Mouse (Mus musculus) CH12.LX (cell line): ENCODE measurements at regions not wholly inside any gene's neighbourhood (a gene's known extent, or its start where the extent isn't known, plus 50 kb on each side); places are given as distances from the start of the nearest gene placed in this dataset.

ENCODE experiments used
- DNase-seq: peaks from one replicate; pipeline ENCODE4 v3.0.0-alpha.2; 2013; ENCODE audit errors: extremely low read depth
- H3K27ac ChIP-seq: 2 replicates; pipeline ENCODE4 v1.5.1; 2012; ENCODE audit warnings: low read depth, mild to moderate bottlenecking, control low read depth, moderate library complexity; ENCODE audit not compliant: insufficient read depth
- H3K27me3 ChIP-seq: replicated peaks from 2 replicates; pipeline ENCODE3; 2012; ENCODE audit warnings: inconsistent platforms
- H3K36me3 ChIP-seq, 2 experiments: replicated peaks in 1 of 2; 2 replicates each; pipeline versions ENCODE3 to v1.6.1; 2012; ENCODE audit warnings: inconsistent platforms in 1 of 2, low read length in 1 of 2, mild to moderate bottlenecking in 1 of 2, mixed read lengths in 1 of 2, moderate library complexity in 1 of 2; ENCODE audit not compliant: control insufficient read depth in 1 of 2, insufficient read depth in 1 of 2
- H3K4me1 ChIP-seq, 2 experiments: 2 replicates each; pipeline ENCODE4 v1.6.1; 2012; ENCODE audit warnings: inconsistent platforms in 1 of 2, moderate library complexity in 1 of 2; ENCODE audit not compliant: insufficient read depth in 2 of 2, control insufficient read depth in 1 of 2
- H3K4me2 ChIP-seq: 2 replicates; pipeline ENCODE4 v1.6.1; 2012; ENCODE audit warnings: low read depth, mild to moderate bottlenecking, control low read depth; ENCODE audit not compliant: poor library complexity, insufficient read depth, severe bottlenecking
- H3K4me3 ChIP-seq, 3 experiments: fragments of 150-350 bp in 1 of 3; sonication (generic) in 1 of 3; replicated peaks in 1 of 3; 2 replicates each; pipeline versions ENCODE3 to v1.5.1; 2011 to 2012; ENCODE audit warnings: low read depth in 2 of 3, low read length in 2 of 3, mild to moderate bottlenecking in 2 of 3, moderate library complexity in 2 of 3, control low read depth in 1 of 3, improper control_type of control experiment in 1 of 3, inconsistent platforms in 1 of 3, mixed read lengths in 1 of 3; ENCODE audit not compliant: poor library complexity in 1 of 3
- H3K79me2 ChIP-seq: replicated peaks from 2 replicates; pipeline ENCODE4 v1.6.1; 2012; ENCODE audit warnings: mild to moderate bottlenecking, moderate library complexity; ENCODE audit not compliant: control insufficient read depth, poor library complexity, insufficient read depth, severe bottlenecking; ENCODE audit errors: extremely low read depth
- H3K9ac ChIP-seq: 2 replicates; pipeline ENCODE4 v1.6.1; 2012; ENCODE audit warnings: low read depth, mild to moderate bottlenecking, control low read depth, moderate library complexity; ENCODE audit not compliant: insufficient read depth
- H3K9me3 ChIP-seq: replicated peaks from 2 replicates; pipeline ENCODE3; 2012; ENCODE audit warnings: low read length, inconsistent platforms, mixed read lengths
- BHLHE40 ChIP-seq: IDR thresholded peaks from 2 replicates; pipeline ENCODE4 v1.6.1; 2011; ENCODE audit warnings: mild to moderate bottlenecking, low read depth, low read length, improper control_type of control experiment
- CHD1 ChIP-seq: IDR thresholded peaks from 2 replicates; pipeline ENCODE4 v1.6.1; 2012; ENCODE audit warnings: low read depth, low read length, improper control_type of control experiment, inconsistent platforms
- CTCF ChIP-seq, 2 experiments: IDR thresholded peaks in 1 of 2; conservative IDR thresholded peaks in 1 of 2; 2 replicates each; pipeline ENCODE4 v1.5.1; 2011 to 2012; ENCODE audit warnings: low read depth in 2 of 2, low read length in 2 of 2, improper control_type of control experiment in 1 of 2, inconsistent platforms in 1 of 2, mild to moderate bottlenecking in 1 of 2, moderate library complexity in 1 of 2
- ETS1 ChIP-seq: conservative IDR thresholded peaks from 2 replicates; pipeline ENCODE4 v1.6.1; 2012; ENCODE audit warnings: low read depth, mild to moderate bottlenecking, inconsistent platforms, low read length, improper control_type of control experiment, moderate library complexity
- GABPA ChIP-seq: IDR thresholded peaks from 2 replicates; pipeline ENCODE4 v1.6.1; 2012; ENCODE audit warnings: low read depth, low read length, improper control_type of control experiment, inconsistent platforms; ENCODE audit not compliant: insufficient replicate concordance
- HCFC1 ChIP-seq: IDR thresholded peaks from 2 replicates; pipeline ENCODE4 v1.6.1; 2012; ENCODE audit warnings: low read depth, mild to moderate bottlenecking, inconsistent platforms, low read length, improper control_type of control experiment
- JUND ChIP-seq: conservative IDR thresholded peaks from 2 replicates; pipeline ENCODE4 v1.6.1; 2011; ENCODE audit warnings: low read depth, low read length, improper control_type of control experiment
- KAT2A ChIP-seq: IDR thresholded peaks from 2 replicates; pipeline ENCODE4 v1.6.1; 2012; ENCODE audit warnings: low read length, improper control_type of control experiment, inconsistent platforms; ENCODE audit not compliant: insufficient replicate concordance
- MAZ ChIP-seq: IDR thresholded peaks from 2 replicates; pipeline ENCODE4 v1.6.1; 2012; ENCODE audit warnings: low read depth, mild to moderate bottlenecking, inconsistent platforms, low read length, improper control_type of control experiment, moderate library complexity
- MXI1 ChIP-seq: IDR thresholded peaks from 2 replicates; pipeline ENCODE4 v1.6.1; 2011; ENCODE audit warnings: mild to moderate bottlenecking, low read depth, low read length, improper control_type of control experiment
- NELFE ChIP-seq: IDR thresholded peaks from 2 replicates; pipeline ENCODE4 v1.6.1; 2011; ENCODE audit warnings: low read depth, low read length, improper control_type of control experiment
- SIN3A ChIP-seq: IDR thresholded peaks from 2 replicates; pipeline ENCODE4 v1.6.1; 2012; ENCODE audit warnings: low read length, improper control_type of control experiment, inconsistent platforms
- SMC3 ChIP-seq: IDR thresholded peaks from 2 replicates; pipeline ENCODE4 v1.6.1; 2011; ENCODE audit warnings: low read depth, low read length, improper control_type of control experiment
- TCF12 ChIP-seq: IDR thresholded peaks from 2 replicates; pipeline ENCODE4 v1.6.1; 2014; ENCODE audit warnings: low read depth, mild to moderate bottlenecking, inconsistent platforms, low read length, improper control_type of control experiment
- UBTF ChIP-seq: IDR thresholded peaks from 2 replicates; pipeline ENCODE4 v1.6.1; 2012; ENCODE audit warnings: low read depth, mild to moderate bottlenecking, inconsistent platforms, low read length, improper control_type of control experiment, moderate library complexity
- USF2 ChIP-seq: conservative IDR thresholded peaks from 2 replicates; pipeline ENCODE4 v1.6.1; 2011; ENCODE audit warnings: low read depth, low read length, improper control_type of control experiment
- dilution Hi-C: fragments of 300-500 bp; cut with MboI; formaldehyde crosslinking; loops from 2 replicates; pipeline ENCODE4 v1.14.3; 2020; ENCODE audit warnings: low sequenced_read_pairs; ENCODE audit not compliant: extremely low pct_unique_long_range_greater_than_20kb, extremely low pct_ligation_motif_present
- in situ Hi-C: fragments of 300-500 bp; cut with MboI; formaldehyde crosslinking; loops from 3 replicates; pipeline ENCODE4 v1.14.3; 2019; ENCODE audit warnings: low sequenced_read_pairs, low pct_ligation_motif_present, low pct_unique_long_range_greater_than_20kb, mixed read lengths

DNA sequence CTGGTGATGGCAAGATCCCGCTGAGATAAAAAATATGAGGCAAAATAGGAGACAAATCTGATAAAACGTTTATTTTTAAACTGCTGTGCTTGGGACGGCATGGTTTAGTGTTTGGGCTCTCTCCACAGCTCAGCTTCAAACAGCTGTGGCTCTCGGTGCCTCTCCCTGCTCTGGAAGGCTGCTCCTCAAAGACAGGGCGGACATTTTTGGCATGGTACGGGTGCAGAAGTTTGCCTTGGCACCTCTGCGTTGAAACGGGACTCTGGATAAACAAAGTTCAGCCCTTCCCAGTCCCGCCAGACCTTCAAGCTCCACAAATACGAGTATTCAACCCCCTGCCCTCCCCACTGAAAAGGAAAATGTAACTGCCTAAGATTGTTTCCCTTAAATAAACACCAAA is 573.8 kb downstream of the Lmo4 start:
- H3K4me1 ChIP-seq = peaks cover 14 to 43% of the 10 kb centered on the region in 2 experiments
- in situ Hi-C loops = no loop called here

DNA sequence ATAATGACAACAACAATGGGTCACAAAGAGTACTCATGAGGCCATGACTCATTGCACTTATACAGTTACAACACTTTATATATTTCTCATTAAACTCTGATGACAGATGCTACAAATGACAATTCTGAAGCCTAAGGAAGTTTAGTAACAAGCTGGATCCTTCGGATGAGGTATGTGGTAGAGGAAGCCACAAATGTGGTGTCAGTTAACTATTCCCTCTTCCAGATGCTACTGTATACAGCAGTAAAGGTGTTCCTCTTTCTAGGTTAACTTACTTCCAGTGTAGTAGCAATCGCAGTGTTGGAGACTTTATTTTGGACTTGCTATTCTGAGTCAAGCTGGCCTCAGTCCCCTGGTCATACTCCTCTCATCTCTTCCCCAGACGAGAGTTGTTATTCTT is 580.1 kb downstream of the Lmo4 start:
- DNase-seq = no peak
- Histone ChIP-seq H3K4me2 (no peak overlapping the region), H3K9me3 (no peaks in the 10 kb centered on the region), H3K27ac (no peak overlapping the region), H3K4me3 (no peak overlapping the region), H3K9ac (no peak overlapping the region), H3K79me2 (no peaks in the 10 kb centered on the region), H3K36me3 (no peaks in the 10 kb centered on the region), H3K4me1 (no peaks in the 10 kb centered on the region), H3K27me3 (no peaks in the 10 kb centered on the region)
- dilution Hi-C loops (no loop called here), in situ Hi-C loops (loop anchor here (25.0 kb wide), 1 partner anchor 762 kb away; no protein-coding TSS in a partner anchor)
- TF ChIP-seq TCF12 (no peak), MAZ (no peak)

More for the DNA sequence above, 573.8 kb downstream of the Lmo4 start:
- Histone ChIP-seq H3K4me3 (no peak overlapping the region), H3K9ac (no peak overlapping the region), H3K4me2 (no peak overlapping the region), H3K9me3 (peaks cover 3% of the 10 kb centered on the region), H3K27ac (no peak overlapping the region), H3K36me3 (no peaks in the 10 kb centered on the region), H3K27me3 (no peaks in the 10 kb centered on the region), H3K79me2 (no peaks in the 10 kb centered on the region)
- no peak for DNase-seq
- TF ChIP-seq KAT2A (no peak), NELFE (no peak), SIN3A (no peak), MXI1 (no peak), BHLHE40 (no peak), HCFC1 (no peak)
- dilution Hi-C loops = no loop called here

DNA sequence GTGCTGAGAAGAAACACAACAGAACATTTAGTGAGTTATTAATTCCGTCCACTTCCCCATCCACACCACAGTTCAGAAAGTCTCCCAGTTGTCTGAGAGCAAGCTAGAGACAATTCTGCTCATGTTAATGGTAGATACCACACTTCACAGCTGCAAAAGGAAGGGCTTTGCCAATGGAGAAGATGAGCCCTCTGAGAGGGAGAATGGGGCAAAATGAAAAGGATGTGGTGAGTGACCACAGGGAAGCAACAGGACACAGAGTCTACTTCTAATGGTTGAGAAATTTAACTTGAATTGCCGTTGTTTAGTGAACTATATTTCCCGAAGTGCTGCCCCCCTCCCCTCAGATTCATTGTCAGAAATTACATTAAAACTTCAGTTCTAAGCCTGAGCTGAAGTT is 582.7 kb downstream of the Lmo4 start:
- Histone ChIP-seq H3K4me1 (no peaks in the 10 kb centered on the region), H3K27me3 (no peaks in the 10 kb centered on the region), H3K9me3 (no peaks in the 10 kb centered on the region), H3K27ac (no peak overlapping the region), H3K4me3 (no peak overlapping the region), H3K79me2 (no peaks in the 10 kb centered on the region), H3K9ac (no peak overlapping the region), H3K4me2 (no peak overlapping the region), H3K36me3 (no peaks in the 10 kb centered on the region)
- DNase-seq = no peak
- TF ChIP-seq TCF12 = no peak
- no peak for TF ChIP-seq ETS1
- TF ChIP-seq CTCF (conservative IDR thresholded peaks at IDR 0.05 in 1 of 2, IDR thresholded peaks at IDR 0.05 in 1 of 2; ENCODE audit: low read depth in 2 of 2, low read length in 2 of 2) = no peak
- no peak for TF ChIP-seq HCFC1
- no peak for TF ChIP-seq JUND
- TF ChIP-seq CHD1 = no peak
- no peak for TF ChIP-seq SMC3
- no peak for TF ChIP-seq KAT2A
- TF ChIP-seq GABPA = no peak
- TF ChIP-seq USF2 = no peak
- no peak for TF ChIP-seq MXI1
- no peak for TF ChIP-seq MAZ
- TF ChIP-seq UBTF = no peak
- dilution Hi-C loops = no loop called here
- in situ Hi-C loops = loop anchor here (25.0 kb wide), 1 partner anchor 765 kb away; no protein-coding TSS in a partner anchor
